Mouse (Mus musculus) heart, embryonic 11.5 days (tissue): ENCODE measurements around the gene Fis1. TPM values are rescaled to one million over a fixed set of nuclear protein-coding genes. Genes with fewer than 3 reads are reported as not detected.

Experiments used
- ATAC-seq: fragments of 200-750 bp; cut with Nextera tagmentation; replicated peaks from 2 replicates; pipeline ENCODE4 v1.8.0; 2017; ENCODE audit warnings: moderate library complexity; ENCODE audit not compliant: insufficient number of reproducible peaks, low FRiP score, low TSS enrichment
- H3K27ac ChIP-seq: fragments of 300-500 bp; sonication (generic); 2 replicates; pipeline ENCODE4 v1.5.1; 2014; ENCODE audit warnings: mild to moderate bottlenecking, low read depth, low read length
- H3K27me3 ChIP-seq: fragments of 300-500 bp; sonication (generic); 2 replicates; pipeline ENCODE4 v1.6.1; 2014; ENCODE audit warnings: mild to moderate bottlenecking, low read length, mixed read lengths; ENCODE audit not compliant: control insufficient read depth, insufficient read depth
- H3K36me3 ChIP-seq: fragments of 300-500 bp; sonication (generic); 2 replicates; pipeline ENCODE4 v1.6.1; 2014; ENCODE audit warnings: mild to moderate bottlenecking, low read length, moderate library complexity, mixed read lengths; ENCODE audit not compliant: control insufficient read depth, insufficient read depth
- H3K4me1 ChIP-seq: fragments of 300-500 bp; sonication (generic); 2 replicates; pipeline ENCODE4 v1.6.1; 2014; ENCODE audit warnings: low read length; ENCODE audit not compliant: control insufficient read depth, insufficient read depth
- H3K4me2 ChIP-seq: fragments of 300-500 bp; sonication (generic); 2 replicates; pipeline ENCODE4 v1.6.1; 2014; ENCODE audit warnings: mild to moderate bottlenecking, moderate library complexity
- H3K4me3 ChIP-seq: fragments of 300-500 bp; sonication (generic); 2 replicates; pipeline ENCODE4 v1.5.1; 2014; ENCODE audit warnings: low read depth, low read length
- H3K9ac ChIP-seq: fragments of 300-500 bp; sonication (generic); 2 replicates; pipeline ENCODE4 v1.6.1; 2014; ENCODE audit warnings: mild to moderate bottlenecking, low read depth, low read length, moderate library complexity
- H3K9me3 ChIP-seq: fragments of 300-500 bp; sonication (generic); replicated peaks from 2 replicates; pipeline ENCODE4 v1.6.1; 2016; ENCODE audit warnings: low read length; ENCODE audit not compliant: control insufficient read depth
- WGBS: fragments of 180-500 bp; shearing (Covaris S2); extraction: QIAGEN DNeasy Blood & Tissue Kit; methylation state at CpG from one replicate; pipeline ENCODE4 v1.1.7; 2014; ENCODE audit not compliant: insufficient replicate concordance; 5-methylcytosine and 5-hydroxymethylcytosine counted together
- polyA plus RNA-seq: library from polyadenylated mRNA; unstranded; fragments of >200 nt; fragmentation: Nextera tagmentation; extraction: Ambion mirVana; gene quantifications from 2 replicates; pipeline ENCODE4 v1.2.1, GENCODE M21; 2014

The Fis1 gene
- polyA plus RNA-seq, 1 experiment from 2014 or later, result 286 TPM

DNA sequence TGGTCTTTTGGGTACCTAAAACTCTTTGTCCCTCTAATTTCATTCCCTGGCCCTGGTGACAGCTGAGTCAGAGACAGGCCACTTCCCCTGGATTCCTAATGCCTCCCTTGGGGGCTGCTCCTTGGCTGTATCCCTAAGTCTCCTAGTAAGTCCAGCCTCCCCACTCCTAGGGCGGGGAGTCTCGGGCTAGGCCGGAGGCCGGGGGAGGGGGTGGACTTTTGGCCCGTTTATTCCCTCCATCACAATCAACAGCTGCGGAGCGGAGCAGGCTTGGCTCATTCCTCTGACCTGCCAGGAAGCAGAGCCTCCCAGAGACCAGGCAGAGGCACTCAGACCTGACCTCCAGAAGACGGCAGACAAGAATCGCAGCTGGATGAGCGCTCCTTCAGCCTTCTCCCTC is 14.5 kb downstream of the Fis1 start:
- Histone ChIP-seq H3K27me3 (no peaks in the 10 kb centered on the region), H3K27ac (0 out of 2 replicates have a peak overlapping the region, but pooled peaks have one; percentile 8), H3K4me1 (peaks cover 16% of the 10 kb centered on the region), H3K4me2 (no peak overlapping the region), H3K9me3 (no peaks in the 10 kb centered on the region), H3K4me3 (no peak overlapping the region), H3K9ac (no peak overlapping the region), H3K36me3 (peaks cover 11% of the 10 kb centered on the region)
- no peak for ATAC-seq
- 68% methylated on average over 10 of the region's 10 CpGs for WGBS

DNA sequence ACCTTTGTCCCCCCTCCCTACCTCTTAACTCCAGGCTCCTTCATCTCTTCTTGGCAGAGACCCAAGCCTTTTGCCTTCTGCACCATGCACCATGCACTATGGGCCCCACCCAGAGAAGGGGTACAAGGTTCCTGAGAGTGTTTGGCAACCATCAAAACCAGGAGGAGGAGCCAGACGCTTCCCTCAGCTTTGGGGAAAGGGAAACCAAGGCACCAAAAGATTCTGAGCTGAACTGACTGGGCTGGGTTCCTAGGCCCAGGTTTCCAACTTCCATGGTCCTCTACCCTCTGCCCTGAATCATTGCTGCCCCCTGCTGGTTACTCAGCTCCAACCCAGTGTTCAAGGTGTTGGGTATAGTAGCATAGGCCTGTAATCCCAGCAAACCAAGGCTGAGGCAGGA is 17.6 kb downstream of the Fis1 start:
- ATAC-seq, result no peak
- H3K9ac ChIP-seq, result no peak overlapping the region
- H3K27ac ChIP-seq, result no peak overlapping the region
- no peaks in the 10 kb centered on the region for H3K9me3 ChIP-seq
- H3K27me3 ChIP-seq, result no peaks in the 10 kb centered on the region
- H3K4me1 ChIP-seq, result peaks cover 11% of the 10 kb centered on the region
- H3K36me3 ChIP-seq, result peaks cover 3% of the 10 kb centered on the region; the same call in 1 of the 2 replicates
- 63% methylated on average over 1 of the region's 1 CpGs for WGBS
- H3K4me3 ChIP-seq, result no peak overlapping the region
- H3K4me2 ChIP-seq, result no peak overlapping the region

DNA sequence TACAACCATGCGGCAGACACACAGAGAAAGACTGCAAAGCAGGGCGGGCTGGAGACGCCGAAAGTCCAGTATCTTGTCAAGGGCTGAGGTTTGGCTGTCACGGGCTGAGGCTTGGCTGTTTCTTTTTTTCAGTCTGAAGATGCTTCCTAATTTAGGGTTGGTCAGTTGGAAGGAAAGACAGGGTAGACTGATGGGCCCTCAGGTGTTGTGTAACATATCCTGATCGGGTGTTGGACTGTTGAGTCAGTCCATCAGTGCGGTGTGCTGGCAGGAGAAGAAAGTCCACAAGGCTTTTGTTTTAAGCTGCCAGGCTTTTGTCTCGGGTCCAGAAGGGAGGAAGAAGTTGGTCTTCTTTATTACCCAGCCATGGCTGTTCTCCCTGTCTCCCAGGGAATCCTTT is 20.6 kb downstream of the Fis1 start:
- H3K4me3 ChIP-seq, result no peak overlapping the region
- no peak overlapping the region for H3K4me2 ChIP-seq
- H3K27ac ChIP-seq, result no peak overlapping the region
- WGBS, result 65% methylated on average over 8 of the region's 8 CpGs
- H3K9me3 ChIP-seq, result no peaks in the 10 kb centered on the region
- H3K4me1 ChIP-seq, result no peaks in the 10 kb centered on the region
- no peak for ATAC-seq
- H3K36me3 ChIP-seq, result no peaks in the 10 kb centered on the region
- H3K9ac ChIP-seq, result no peak overlapping the region
- H3K27me3 ChIP-seq, result no peaks in the 10 kb centered on the region

DNA sequence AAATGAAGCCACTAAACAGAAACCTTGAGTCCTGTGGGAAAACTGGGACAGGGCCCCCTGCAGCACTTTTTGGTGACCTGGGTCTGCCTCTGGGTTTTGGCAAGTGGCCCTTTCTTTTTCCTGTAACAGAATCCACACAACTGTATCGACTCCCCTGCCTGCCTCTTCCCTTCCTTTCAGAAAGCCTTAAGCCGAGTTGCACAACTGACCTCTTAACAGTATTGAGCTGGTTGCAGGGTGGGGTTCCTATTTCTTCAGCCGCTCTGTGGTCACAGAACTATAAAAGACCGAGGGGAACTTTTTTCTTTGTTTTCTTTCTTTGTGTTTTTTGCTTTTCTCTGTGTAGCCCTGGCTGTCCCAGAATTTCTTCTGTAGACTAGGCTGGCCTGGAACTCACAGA is 24.7 kb downstream of the Fis1 start:
- WGBS, result 74% methylated on average over 4 of the region's 4 CpGs
- Histone ChIP-seq H3K4me2 (no peak overlapping the region), H3K9ac (no peak overlapping the region), H3K36me3 (peaks cover 8% of the 10 kb centered on the region; the same call in 1 of the 2 replicates), H3K4me1 (no peaks in the 10 kb centered on the region), H3K27ac (no peak overlapping the region), H3K9me3 (no peaks in the 10 kb centered on the region), H3K27me3 (no peaks in the 10 kb centered on the region), H3K4me3 (no peak overlapping the region)
- no peak for ATAC-seq

DNA sequence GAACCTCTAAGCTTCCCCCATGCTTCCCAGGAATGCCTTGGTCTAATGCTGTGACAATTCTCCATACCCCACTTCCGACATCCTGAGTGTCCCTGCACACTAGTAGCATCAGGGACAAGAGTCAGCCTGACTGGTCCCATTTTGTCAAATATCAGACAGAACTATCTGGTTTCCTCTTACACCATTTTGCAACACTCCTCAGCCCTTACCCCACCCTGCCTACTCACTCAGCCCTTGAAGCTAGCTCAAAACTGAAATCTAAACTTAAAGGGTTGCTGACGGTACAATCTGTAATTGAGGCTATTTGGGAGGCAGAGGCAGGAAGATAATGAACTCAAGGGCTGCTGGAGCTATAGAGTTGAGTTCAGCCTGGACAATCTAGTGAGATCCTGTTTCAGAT is 26.7 kb downstream of the Fis1 start:
- 81% methylated on average over 2 of the region's 2 CpGs for WGBS
- H3K4me3 ChIP-seq, result no peak overlapping the region
- H3K4me2 ChIP-seq, result no peak overlapping the region
- H3K9me3 ChIP-seq, result no peaks in the 10 kb centered on the region
- H3K36me3 ChIP-seq, result peaks cover 8% of the 10 kb centered on the region; the same call in 1 of the 2 replicates
- no peak for ATAC-seq
- no peak overlapping the region for H3K27ac ChIP-seq
- H3K27me3 ChIP-seq, result no peaks in the 10 kb centered on the region
- H3K4me1 ChIP-seq, result no peaks in the 10 kb centered on the region
- no peak overlapping the region for H3K9ac ChIP-seq

DNA sequence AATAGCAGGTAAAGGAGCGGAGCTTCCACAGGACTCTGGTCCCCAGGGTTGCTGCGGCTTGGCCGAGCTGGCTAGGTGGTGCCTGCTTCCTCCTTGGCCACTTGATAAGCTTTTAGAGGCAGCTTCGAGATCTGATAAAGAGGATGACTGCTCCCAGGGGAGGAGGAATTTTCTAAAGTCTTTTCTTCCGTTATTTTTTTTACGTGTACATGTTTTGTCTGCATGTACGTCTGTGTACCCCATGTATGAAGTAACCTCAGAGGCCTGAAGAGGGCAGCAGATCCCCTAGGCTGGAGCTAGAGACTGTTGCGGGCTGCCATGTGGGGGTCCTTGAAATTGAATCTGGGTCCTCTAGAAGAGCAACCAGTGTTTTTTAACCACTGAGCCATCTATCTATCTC is 27.9 kb downstream of the Fis1 start:
- Histone ChIP-seq H3K9ac (no peak overlapping the region), H3K27me3 (no peaks in the 10 kb centered on the region), H3K27ac (no peak overlapping the region), H3K4me3 (no peak overlapping the region), H3K4me2 (no peak overlapping the region), H3K36me3 (peaks cover 8% of the 10 kb centered on the region; the same call in 1 of the 2 replicates), H3K9me3 (no peaks in the 10 kb centered on the region), H3K4me1 (peaks cover under 1% of the 10 kb centered on the region; the same call in 1 of the 2 replicates)
- ATAC-seq, result no peak
- WGBS, result 87% methylated on average over 8 of the region's 8 CpGs

DNA sequence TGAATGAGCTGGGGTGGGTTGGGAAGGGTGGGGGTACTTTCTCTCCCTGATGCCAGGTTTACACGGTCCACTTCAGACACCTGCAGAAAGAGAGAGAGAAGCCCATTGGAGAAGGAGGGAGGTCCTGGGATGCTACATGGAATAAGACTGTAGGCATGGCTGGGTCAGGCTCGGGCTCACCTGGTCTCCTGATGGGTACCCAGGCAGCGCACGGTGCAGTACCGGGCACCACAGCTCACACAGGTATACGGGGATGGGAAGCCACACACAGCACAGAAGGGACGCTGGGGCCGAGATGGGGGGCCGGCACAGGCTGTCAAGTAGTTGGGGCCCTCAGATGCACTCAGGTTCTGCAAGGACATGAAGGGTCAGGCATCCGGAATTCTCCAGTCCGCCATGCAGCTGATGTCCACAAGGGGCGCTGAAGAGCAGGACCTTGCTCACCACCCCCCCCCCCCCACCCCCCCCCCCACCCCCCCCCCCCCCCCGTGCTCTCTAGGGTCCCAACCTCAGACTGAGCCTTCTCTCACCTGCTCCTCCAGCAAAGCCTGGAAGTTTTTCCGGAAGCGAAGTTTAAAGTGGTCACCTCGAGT is 29.4 kb downstream of the Fis1 start:
- H3K4me1 ChIP-seq, result peaks cover 6% of the 10 kb centered on the region; the same call in 1 of the 2 replicates
- H3K4me3 ChIP-seq, result no peak overlapping the region
- 43% methylated on average over 13 of the region's 16 CpGs for WGBS
- H3K27me3 ChIP-seq, result no peaks in the 10 kb centered on the region
- H3K36me3 ChIP-seq, result peaks cover 8% of the 10 kb centered on the region; the same call in 1 of the 2 replicates
- no peak overlapping the region for H3K27ac ChIP-seq
- H3K9ac ChIP-seq, result no peak overlapping the region
- H3K9me3 ChIP-seq, result no peaks in the 10 kb centered on the region
- no peak for ATAC-seq
- no peak overlapping the region for H3K4me2 ChIP-seq

DNA sequence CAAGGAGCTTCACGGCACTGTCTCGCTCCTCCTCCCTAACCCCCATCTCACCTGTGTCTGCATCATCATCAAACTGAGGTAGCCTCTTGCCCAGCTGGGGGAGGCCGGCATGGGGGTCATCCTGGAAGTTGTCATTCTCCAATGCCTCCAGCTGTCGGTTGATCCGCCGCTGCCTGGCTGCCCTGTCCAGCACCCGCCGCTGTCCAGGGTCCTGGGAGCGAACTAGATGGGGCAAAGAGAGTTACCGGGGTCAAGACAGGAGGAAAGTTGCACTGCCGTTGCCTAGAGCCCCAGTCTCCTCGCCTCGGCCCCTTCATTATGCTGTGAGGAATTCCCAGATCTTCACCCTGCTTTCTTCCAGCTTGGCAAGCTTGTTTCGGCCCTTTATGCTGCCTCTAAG is 31.8 kb downstream of the Fis1 start:
- no peak for ATAC-seq
- H3K4me1 ChIP-seq, result peaks cover 12% of the 10 kb centered on the region; the same call in 1 of the 2 replicates
- H3K9me3 ChIP-seq, result no peaks in the 10 kb centered on the region
- H3K36me3 ChIP-seq, result peaks cover 9% of the 10 kb centered on the region
- H3K4me3 ChIP-seq, result no peak overlapping the region
- no peak overlapping the region for H3K27ac ChIP-seq
- H3K9ac ChIP-seq, result no peak overlapping the region
- no peaks in the 10 kb centered on the region for H3K27me3 ChIP-seq
- H3K4me2 ChIP-seq, result no peak overlapping the region
- 54% methylated on average over 14 of the region's 14 CpGs for WGBS

DNA sequence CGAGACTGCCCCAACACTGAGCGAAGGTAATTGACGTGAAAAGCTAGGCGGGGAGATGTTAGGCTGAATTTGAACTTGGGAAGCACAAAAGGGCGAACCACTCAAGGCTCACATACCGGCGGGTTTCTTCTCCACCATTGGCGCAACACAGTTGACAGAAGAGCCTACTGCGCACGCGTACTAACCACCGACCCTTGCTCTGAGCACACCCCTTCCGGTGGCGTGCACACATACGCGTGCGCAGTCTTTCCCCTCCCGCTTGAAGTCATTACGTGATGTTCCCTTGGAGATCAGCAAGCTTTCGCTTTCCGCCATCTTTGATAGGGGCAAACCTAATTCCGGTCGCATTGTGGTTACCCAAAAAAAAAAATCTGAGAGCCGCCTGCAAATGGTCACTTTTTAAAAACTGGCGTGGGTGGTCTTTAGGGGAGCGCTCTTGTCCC is 33.6 kb downstream of the Fis1 start, which contains the start of gene Plod3:
Gene Plod3, plus strand, starts transcription at position 325 of the 443 bp plus-strand sequence.
- H3K9me3 ChIP-seq, result no peaks in the 10 kb centered on the region
- H3K27me3 ChIP-seq, result no peaks in the 10 kb centered on the region
- H3K27ac ChIP-seq, result peak within 1 kb of the TSS; percentile 94
- H3K4me3 ChIP-seq, result peak within 1 kb of the TSS; percentile 82
- peak; percentile 86 for ATAC-seq
- under 1% methylated on average over 26 of the region's 26 CpGs for WGBS
- peak within 1 kb of the TSS; percentile 98 for H3K4me2 ChIP-seq
- peak within 1 kb of the TSS; percentile 85 for H3K9ac ChIP-seq
- peaks cover 17% of the 10 kb centered on the region for H3K36me3 ChIP-seq
- H3K4me1 ChIP-seq, result peaks cover 12% of the 10 kb centered on the region; the same call in 1 of the 2 replicates
